Mouse (Mus musculus): ENCODE measurements around the gene Pnmt.

Pnmt gene

DNA sequence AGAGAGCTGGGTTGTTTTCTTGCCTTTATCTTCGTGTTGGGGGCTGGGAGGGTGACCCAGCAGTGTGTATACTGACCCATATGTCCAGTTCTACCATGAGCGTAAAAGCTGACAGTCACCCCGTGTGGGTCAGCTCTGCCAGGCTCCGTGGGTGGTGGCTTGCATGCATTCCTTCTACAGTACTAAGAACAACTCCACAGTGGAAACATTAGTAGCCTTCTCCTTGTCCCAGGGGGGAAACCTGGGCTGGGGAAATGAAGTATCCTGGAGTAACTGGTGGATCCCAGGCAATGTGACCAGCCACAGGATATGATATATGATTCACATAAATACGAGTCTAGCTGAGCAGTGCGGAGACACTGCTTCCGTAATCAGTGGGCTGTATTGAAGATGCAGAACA lies 27.5 kb downstream of the Pnmt start:
- DNase-seq (ENCODE audit: extremely low read depth, low read depth): no peak

DNA sequence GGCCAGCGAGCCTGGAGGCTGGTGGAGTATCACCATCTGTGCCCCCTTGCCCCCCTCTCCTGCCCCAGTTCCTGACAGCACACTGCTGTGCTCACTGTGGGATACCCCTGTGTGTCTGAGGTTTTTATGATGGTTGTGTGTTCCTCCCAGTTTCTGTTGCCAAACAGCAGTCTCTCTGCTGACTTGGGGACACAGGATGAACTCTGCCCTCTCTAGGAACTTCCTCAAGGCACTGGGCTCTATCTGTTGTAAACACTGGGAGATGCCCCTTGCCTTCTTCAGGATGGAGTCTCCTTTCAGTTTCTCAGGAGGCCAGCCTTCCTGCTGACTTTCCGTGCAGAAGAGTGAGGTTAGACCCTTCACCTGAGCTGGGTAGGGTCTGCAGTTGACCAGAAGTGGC lies 27.9 kb downstream of the Pnmt start:
- DNase-seq (ENCODE audit: extremely low read depth, low read depth): no peak

DNA sequence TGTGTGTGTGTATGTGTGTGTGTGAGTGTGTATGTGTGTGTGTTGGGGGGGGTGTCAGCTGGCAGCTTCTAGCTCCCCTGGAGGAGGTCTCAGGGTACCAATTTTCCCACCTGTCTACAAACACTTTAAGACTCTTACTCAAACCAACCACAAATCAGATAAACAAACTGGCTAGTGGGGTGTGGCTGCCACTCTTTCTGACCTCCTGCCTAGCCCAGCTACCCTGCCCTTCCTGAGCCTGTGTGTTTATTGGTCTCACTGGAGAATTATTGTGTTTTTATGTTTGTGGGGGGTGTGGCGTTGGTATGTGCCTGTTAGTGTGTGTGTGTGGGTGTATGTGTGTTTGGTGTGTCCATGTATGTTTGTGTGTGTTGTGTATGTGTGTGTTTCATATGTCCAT lies 30.8 kb downstream of the Pnmt start:
- no peak for DNase-seq (ENCODE audit: extremely low read depth, low read depth)

DNA sequence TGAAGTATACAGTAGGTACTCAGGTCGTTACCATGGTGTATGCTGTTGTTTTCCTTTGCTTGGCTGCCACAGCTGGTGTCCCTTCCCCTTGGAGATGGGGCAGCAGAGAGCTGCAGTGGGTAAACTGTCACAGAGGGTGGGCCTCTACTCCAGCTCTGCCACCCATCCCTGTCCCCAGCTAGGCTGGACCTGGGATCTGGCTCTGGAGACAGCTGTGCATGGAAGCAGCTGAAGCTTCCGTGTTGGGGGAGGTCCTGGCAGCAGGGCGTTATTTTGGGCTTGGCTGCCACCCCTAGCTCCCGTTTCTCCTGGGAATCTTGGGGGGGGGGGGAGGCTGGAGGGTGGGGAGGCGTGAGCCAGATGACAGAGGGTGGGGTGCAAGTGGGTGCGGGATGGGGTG lies 32.0 kb downstream of the Pnmt start:
- no peak for DNase-seq (ENCODE audit: extremely low read depth, low read depth)

DNA sequence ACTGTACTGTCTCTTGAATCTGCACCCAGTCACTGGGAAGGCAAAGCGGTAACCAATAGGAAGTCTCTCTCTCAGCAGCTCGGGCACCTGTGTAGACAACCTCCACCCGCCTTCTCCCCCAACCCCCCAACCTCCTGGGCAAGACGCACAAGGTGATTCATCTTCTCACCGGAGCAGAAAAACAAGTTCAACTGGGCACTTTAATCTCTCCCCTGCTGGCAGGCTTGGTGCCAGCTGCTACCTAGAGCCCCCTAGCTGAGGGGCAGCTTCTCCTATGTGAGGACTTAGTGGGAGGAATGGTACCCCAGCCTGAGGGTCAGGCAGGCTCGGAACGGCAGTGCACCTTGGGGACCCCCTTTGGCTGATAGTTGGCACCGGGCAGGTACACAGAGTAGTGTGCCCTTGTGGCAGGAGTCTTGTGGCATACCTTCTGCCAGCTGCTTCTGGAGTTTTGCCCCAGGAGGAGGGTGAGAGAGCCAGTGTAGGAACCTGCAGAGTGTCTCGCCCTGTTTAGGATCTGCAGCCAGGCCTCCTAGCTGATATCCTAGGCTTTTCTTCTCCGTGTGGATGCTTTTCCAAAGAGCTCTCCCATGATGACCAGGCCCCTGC lies 32.8 kb downstream of the Pnmt start:
- DNase-seq (ENCODE audit: extremely low read depth, low read depth): no peak

DNA sequence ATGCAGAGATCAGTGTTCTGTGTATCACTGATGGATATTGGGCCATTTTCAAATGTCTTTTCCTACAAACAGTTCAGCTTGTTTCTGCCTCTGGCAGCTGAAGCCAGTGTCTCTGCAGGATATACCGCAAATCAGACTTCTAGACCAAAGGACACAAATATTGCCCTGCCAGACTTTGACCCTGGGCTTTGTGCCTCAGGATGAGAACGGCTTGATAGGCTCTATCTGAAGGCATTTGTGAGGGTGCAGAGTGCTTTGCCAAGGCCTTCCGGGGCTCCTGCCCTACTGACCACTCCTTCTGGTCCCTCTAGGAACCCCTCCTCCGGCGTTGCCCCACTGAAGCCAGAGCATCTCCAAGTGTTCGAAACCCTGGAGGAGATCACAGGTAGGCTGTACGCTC lies 40.3 kb downstream of the Pnmt start:
- no peak for DNase-seq (ENCODE audit: extremely low read depth, low read depth)

DNA sequence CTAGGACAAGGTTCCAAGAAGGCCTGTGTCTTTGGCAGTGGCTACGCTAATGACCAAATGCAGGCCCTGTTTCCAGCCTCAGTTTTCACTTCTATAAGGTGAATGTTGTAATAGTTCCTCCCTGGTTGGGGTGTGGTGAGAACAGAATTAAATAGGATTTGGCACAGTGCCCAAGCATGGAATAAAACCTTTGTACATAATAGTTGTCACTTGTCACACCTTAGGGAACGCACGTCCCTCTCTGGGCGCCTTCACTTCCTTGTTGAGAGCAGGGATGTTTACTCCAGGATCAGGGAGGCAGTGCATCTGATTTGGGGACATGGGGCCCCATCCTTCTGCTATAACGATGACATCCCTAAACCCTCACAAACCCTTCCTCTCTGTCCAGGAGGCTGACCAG lies 42.2 kb downstream of the Pnmt start:
- no peak for DNase-seq (ENCODE audit: extremely low read depth, low read depth)

DNA sequence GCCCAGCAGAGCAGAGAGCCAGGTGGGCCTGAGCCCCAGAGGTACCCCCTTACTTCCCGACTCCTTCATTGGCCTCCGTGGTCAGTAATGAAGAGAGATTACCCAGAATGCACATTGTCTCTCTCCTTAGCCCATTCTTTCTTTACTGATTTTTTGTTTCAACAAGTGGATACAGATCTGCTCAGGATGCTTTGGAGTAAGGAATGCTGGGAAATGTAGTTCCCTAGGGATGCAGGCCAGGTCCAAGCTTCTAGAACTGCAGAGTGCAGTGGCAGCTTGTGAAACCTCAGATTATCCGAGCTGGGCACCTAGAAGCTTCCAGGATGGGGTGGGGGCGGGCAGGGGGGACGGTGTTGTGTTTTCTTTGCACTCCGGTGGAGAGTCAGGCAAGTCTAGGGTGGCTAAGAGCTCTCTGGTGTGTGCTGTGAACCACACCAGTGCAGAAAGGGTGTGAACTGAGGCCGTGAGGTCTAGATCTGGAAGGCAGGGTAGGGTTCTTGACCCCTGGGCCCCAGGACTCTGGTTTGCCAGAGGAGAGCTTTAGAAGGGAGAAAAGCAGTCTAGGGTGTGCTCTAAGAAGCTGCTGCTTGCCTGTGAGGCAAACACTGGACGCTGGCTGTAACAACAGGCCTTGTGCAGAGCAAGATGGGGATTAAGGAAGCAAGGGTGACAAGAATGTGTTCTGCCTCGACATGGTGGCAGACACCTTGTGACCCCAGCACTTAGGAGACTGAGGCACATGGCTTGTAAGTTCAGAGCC lies 45.7 kb downstream of the Pnmt start:
- DNase-seq (ENCODE audit: extremely low read depth, low read depth): no peak

DNA sequence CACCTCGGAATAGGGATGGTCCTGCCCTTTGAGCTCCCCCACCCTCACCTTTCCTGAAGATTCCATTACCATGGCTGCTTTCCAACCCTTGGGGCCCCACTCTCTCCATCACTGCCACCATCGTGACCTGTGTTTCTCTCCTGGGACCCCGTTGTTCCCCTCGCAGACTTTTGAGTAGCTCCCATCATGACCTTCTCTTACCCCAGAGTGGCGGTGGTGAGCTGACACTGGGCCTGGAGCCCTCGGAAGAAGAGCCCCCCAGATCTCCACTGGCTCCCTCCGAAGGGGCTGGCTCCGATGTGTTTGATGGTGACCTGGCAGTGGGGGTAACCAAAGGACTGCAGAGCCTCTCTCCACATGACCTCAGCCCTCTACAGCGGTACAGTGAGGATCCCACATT lies 49.5 kb downstream of the Pnmt start:
- no peak for DNase-seq (ENCODE audit: extremely low read depth, low read depth)

DNA sequence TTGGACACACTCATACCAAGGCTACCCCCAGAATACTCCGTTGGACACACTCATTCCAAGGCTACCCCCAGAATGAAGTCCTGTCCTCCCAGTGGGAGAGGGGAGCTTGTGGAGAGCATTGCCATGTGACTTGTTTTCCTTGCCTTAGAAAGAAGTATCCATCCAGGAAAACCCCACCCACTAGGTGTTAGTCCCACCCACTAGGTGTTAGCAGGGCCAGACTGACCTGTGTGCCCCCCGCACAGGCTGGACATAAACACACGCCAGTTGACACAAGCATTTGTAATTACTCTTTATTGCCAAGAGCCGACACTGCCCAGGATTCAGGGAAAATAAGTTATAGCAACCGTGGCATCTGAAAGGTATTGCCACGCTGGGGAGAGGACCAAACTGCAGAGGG lies 51.2 kb downstream of the Pnmt start:
- no peak for DNase-seq (ENCODE audit: extremely low read depth, low read depth)

Measured in MEL-GATA-1-ER (cell line).